8 mouse cellular contexts compared by ENCODE assay signal in genomic region chr11:74832503-74833143, GRCm38 (mm10). TPM values are rescaled to one million over a fixed set of nuclear protein-coding genes. Genes with fewer than 3 reads are reported as not detected.
DNase-seq lines count a peak whose midpoint lies in the region; TF ChIP-seq lines count a peak whose summit lies in the region.

No protein-coding gene starts in this region.

- peak; percentile 81 to 84 for DNase-seq in adrenal gland, postnatal 36 days
- peak; percentile 78 for DNase-seq in heart, postnatal 4 days
- peak; percentile 64 to 66 for DNase-seq in left cerebral cortex, adult 2 months (ENCODE audit: extremely low spot score in 1 of 2, low spot score in 2 of 2)
- DNase-seq in retina, postnatal 1 day, result peak; percentile 74
- peak; percentile 56 for DNase-seq in urinary bladder, postnatal 25 days (ENCODE audit: low spot score)

- peak overlapping the region; percentile 95 for H3K27ac ChIP-seq in embryonic fibroblast, embryonic 13.5 days (ENCODE audit: insufficient read depth, low read length)
- H3K27ac ChIP-seq in left cerebral cortex, adult 2 months, result peak overlapping the region; percentile 96
- H3K27ac ChIP-seq in macrophage, result peak overlapping the region; percentile 97

- under 1% methylated on average over 23 of the region's 26 CpGs for WGBS in macrophage (ENCODE audit: missing documents)

- no peak for TF ChIP-seq CTCF in E14TG2a.4 (conservative IDR thresholded peaks at IDR 0.05; ENCODE audit: low read length)
- no peak for TF ChIP-seq CTCF in embryonic fibroblast, embryonic 13.5 days (IDR thresholded peaks at IDR 0.05; ENCODE audit: borderline replicate concordance, insufficient read depth, low read length)
- no peak for TF ChIP-seq CTCF in left cerebral cortex, adult 2 months (IDR thresholded peaks at IDR 0.05)

- no peaks in the 10 kb centered on the region for H3K9me3 ChIP-seq in E14TG2a.4 (ENCODE audit: low read length)

- no peaks in the 10 kb centered on the region for H3K27me3 ChIP-seq in E14TG2a.4 (ENCODE audit: insufficient read depth, low read length)

- H3K36me3 ChIP-seq in E14TG2a.4 (ENCODE audit: insufficient read depth, low read length) (peaks cover 45% of the 10 kb centered on the region), macrophage (ENCODE audit: inconsistent target) (no peaks in the 10 kb centered on the region)

- H3K4me3 ChIP-seq in E14TG2a.4 (replicated peaks; ENCODE audit: low read length), result peak overlapping the region; percentile 100
- H3K4me3 ChIP-seq in embryonic fibroblast, embryonic 13.5 days (ENCODE audit: insufficient read depth, low read length), result peak overlapping the region; percentile 58
- peak overlapping the region; percentile 76 for H3K4me3 ChIP-seq in left cerebral cortex, adult 2 months
- peak overlapping the region; percentile 41 for H3K4me3 ChIP-seq in macrophage (ENCODE audit: inconsistent target)

- peaks cover 73% of the 10 kb centered on the region for H3K4me1 ChIP-seq in E14TG2a.4 (replicated peaks; ENCODE audit: low read depth, low read length)
- H3K4me1 ChIP-seq in embryonic fibroblast, embryonic 13.5 days (ENCODE audit: control insufficient read depth, insufficient read depth, low read length), result peaks cover 11% of the 10 kb centered on the region

- intact Hi-C loops in left cerebral cortex, adult 2 months (cut with DNase I), result loop anchor here (5.0 kb wide), 3 partner anchors 110 to 340 kb away; partner anchors contain the start of gene Pafah1b1

- TF ChIP-seq POLR2A in embryonic fibroblast, embryonic 13.5 days (IDR thresholded peaks at IDR 0.05; ENCODE audit: low read depth, low read length), result peak; percentile 42; the same call in 1 of the 2 replicates

- H3K79me2 ChIP-seq in macrophage (ENCODE audit: inconsistent target), result peaks cover 48% of the 10 kb centered on the region

RNA-seq across cellular contexts. Expression of gene Mnt, which starts 1.9 kb away (rescaled TPM):
- 10 to 100 TPM; 27.6 to 30.6 TPM for total RNA-seq in adrenal gland, postnatal 36 days (2021)
- 10.9 and 14.4 TPM in 2 replicates for polyA plus RNA-seq in embryonic fibroblast, embryonic 13.5 days (2011; ENCODE audit: insufficient read length, low read depth, missing spikeins)
- total RNA-seq in heart, postnatal 4 days (2021), result 10 to 100 TPM; 14.8 to 15.7 TPM
- 10 to 100 TPM; 32.4 to 37.3 TPM for total RNA-seq in left cerebral cortex, adult 2 months (2021)
- total RNA-seq in macrophage (2018; cell fraction: chromatin; rRNA removed), result 10 to 100 TPM in 21 of 26 experiments, 1 to 10 TPM in 5; 3.0 to 55.2 (median 34.8) TPM
- total RNA-seq in macrophage (2018; cell fraction: cytosol; rRNA removed), result 10 to 100 TPM in 25 of 26 experiments, 1 to 10 TPM in 1; 6.5 to 66.5 (median 35.6) TPM
- 10 to 100 TPM in 24 of 26 experiments, 1 to 10 TPM in 2; 4.1 to 71.3 (median 38.9) TPM for total RNA-seq in macrophage (2018; cell fraction: nucleus; rRNA removed)
- polyA plus RNA-seq in macrophage (2018), result 21.8 to 49.6 TPM (median 29.0 TPM) in 3 replicates

Comparison
In these comparisons a context has a peak if more than half of its experiments do, and no peak if none do; other contexts are left out.
1. Peak in every context shown above with its lines: DNase-seq, H3K4me3 ChIP-seq and H3K27ac ChIP-seq.
2. H3K4me3 ChIP-seq: peak in every context shown above with its lines; median percentile 100 in E14TG2a.4; 76 in left cerebral cortex, adult 2 months; 58 in embryonic fibroblast, embryonic 13.5 days; 41 in macrophage.